Mouse (Mus musculus) skeletal muscle tissue, adult 2 months (tissue): ENCODE measurements at regions not wholly inside any gene's neighbourhood (a gene's known extent, or its start where the extent isn't known, plus 50 kb on each side); places are given as distances from the start of the nearest gene placed in this dataset.

Experiments
- DNase-seq: peaks from one replicate; pipeline ENCODE4 v3.0.0-alpha.2; 2012; ENCODE audit warnings: low read depth, low spot score

GRCm38 (mm10) chr15:59138393-59139107 is 249.5 kb downstream of the Gm49356 start:
- no peak for DNase-seq

DNA sequence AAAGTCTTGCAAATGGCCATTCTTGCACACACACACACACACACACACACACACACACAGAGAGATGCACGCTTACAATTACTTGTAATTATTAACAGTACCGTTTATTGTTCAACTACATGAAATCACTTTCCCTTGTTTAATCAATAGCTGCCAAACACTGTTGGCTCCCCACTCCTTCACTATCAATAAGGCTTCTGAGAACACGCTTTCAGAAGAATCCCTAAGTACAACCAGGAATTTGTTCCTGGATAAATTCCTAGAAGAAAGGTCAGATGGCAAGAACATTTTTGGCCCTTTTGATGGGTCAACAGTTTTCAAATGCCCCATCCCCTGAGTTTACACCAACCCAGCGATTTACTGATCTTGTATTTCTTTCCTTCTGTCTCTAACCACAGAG is 252.5 kb downstream of the Gm49356 start:
- DNase-seq: no peak

GRCm38 (mm10) chr15:59142481-59142880 is 253.4 kb downstream of the Gm49356 start:
- DNase-seq: no peak

- DNase-seq: no peak
These were observed 254.8 kb downstream of the Gm49356 start for GRCm38 (mm10) chr15:59143891-59144290.

DNA sequence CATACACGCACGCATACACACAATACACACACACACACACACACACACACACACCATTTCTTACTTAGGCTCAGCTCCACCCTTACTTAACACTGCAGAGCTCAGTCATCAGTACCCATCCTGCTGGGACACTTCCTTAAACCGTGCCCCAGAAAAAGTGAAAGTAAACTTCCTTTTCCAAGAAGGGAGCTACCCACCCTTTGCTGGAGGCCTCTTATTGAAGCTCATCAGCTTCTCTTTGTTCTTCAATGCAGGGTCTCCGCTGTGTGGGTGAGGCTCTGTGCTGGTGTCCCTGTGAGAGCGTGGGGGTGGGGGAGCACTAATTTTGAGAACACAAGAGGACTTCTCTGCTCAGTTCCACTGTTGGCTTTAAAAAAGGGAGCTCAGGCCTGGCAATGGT is 256.6 kb downstream of the Gm49356 start:
- peak; percentile 15 for DNase-seq

- no peak for DNase-seq
These were observed 257.0 kb downstream of the Gm49356 start for GRCm38 (mm10) chr15:59146111-59146510.

DNA sequence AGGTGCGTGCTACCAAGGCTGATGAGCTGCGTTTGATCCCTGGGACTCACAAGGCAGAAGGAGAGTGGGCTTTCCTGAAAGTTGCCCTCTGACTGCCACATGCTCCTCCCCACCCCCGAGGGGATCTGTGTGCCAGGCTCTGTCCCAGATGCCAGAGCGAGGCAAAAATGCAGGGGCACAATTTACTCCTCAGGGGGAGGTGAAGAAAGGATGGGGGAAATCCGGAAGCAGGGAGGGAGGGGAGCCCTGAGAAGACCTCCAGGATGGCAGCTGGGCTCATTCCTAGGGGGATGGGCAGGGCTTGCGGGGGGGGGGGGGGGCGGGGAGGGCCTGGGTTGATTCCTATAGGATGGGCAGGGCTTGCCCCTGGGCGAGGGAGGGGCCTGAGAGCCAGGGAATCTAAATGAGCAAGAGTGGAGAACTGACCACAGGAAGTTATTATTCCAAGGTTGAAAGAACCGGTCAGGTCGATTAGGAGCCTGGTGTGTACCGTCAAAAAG is 257.5 kb downstream of the Gm49356 start:
- DNase-seq: no peak

- no peak for DNase-seq
These were observed 259.4 kb downstream of the Gm49356 start for GRCm38 (mm10) chr15:59148531-59148930.

DNA sequence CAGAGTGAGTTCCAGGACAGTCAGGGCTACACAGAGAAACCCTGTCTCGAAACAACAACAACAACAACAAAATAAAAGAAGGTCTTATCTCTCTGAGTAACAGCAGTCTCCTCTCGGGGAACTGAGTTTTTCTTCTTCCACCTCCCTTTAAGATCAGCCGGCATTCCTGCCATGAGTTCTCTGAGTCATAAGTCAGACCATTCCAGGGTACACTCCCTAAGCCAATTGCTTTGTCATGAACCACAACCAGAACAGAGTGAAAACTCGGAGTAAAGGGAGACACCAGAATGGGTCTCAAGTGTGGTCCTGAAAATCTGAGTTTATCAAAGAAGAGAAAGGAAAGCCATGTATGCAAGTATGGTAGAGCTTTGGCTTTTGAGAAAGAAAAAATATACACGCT is 262.4 kb downstream of the Gm49356 start:
- DNase-seq: no peak

DNA sequence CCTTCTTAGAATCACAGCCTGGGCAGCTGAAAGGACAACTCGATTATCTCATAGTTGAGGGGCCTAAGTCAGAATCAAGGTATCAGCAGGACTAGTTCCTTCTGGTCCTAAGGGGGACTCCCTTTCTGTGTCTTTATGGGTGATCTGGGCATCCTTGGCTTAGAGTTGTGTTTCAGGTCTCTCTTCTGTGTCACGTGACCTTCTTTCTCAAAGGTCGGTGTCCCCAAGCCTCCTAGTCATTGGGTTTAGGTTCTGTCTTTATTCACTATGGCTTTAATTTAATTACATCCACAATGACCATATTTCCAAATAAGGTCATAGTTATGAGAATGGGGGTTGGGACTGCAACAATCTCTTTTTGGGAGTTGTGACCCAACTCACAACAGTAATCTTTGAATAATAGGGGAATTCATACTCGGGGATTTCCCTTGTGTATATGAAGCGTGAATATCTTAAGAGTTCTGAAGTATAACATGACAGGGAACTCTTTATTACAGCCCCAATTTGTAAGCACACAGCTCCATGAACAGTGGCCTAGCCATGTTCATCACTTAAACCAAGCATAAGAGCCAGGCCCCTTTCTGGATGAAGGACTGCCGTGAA is 263.8 kb downstream of the Gm49356 start:
- DNase-seq: no peak

GRCm38 (mm10) chr15:59153416-59154250 is 264.5 kb downstream of the Gm49356 start:
- DNase-seq: no peak

- DNase-seq: no peak
These were observed 265.6 kb downstream of the Gm49356 start for GRCm38 (mm10) chr15:59154407-59155288.

- DNase-seq: no peak
These were observed 266.2 kb downstream of the Gm49356 start for GRCm38 (mm10) chr15:59155289-59155623.

GRCm38 (mm10) chr15:59156328-59156727 is 267.2 kb downstream of the Gm49356 start:
- DNase-seq: no peak

GRCm38 (mm10) chr15:59158760-59159159 is 269.7 kb downstream of the Gm49356 start:
- DNase-seq: no peak

DNA sequence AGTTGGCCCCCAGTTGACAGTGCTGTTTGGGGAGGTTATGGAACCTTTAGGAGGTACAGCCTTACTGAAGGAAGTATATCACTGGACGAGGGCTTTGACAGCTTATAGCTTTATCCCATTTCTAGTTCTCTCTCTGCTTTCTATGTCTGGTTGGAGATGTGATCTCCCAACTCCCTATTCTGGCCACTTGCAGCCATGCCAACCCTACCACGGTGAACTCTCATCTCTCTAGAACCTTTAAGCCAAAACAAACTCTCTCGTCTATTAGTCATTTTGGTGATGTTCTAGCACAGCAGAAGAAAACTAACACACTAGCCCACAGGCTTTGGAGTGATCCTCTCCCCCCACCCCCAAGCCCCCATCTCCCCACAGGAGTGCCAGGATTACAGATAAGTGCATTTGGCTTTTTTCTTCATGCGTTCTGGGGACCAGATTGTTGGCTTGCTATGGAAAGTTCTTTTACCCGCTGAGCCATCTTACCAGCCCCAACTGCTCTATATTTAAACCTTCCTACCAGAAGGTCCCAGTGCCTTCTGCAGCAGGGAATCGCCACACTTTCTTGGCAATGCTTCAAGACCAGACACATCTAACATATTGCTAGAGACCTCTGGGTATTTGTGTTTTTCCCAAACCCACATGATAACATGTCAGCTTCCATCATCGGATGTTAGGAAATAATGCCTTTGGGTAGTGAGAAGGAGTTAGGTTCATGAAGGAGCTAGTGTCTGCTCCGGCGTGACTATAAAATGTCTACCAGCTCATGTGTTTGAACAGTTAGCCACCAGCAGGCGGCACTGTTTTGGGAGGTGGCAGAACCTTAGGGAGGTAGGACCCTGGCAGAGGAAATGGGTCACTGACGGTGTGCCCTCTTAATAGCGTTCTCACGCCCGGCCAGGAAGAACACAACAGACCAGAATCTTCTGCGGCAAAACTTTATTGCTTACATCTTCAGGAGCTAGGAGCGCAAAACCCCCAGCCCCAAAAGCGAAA is 272.1 kb downstream of the Gm49356 start:
- DNase-seq: no peak

GRCm38 (mm10) chr15:59167937-59168659 is 279.0 kb downstream of the Gm49356 start:
- DNase-seq: no peak

GRCm38 (mm10) chr15:59168660-59169170 is 279.6 kb downstream of the Gm49356 start:
- DNase-seq: no peak

DNA sequence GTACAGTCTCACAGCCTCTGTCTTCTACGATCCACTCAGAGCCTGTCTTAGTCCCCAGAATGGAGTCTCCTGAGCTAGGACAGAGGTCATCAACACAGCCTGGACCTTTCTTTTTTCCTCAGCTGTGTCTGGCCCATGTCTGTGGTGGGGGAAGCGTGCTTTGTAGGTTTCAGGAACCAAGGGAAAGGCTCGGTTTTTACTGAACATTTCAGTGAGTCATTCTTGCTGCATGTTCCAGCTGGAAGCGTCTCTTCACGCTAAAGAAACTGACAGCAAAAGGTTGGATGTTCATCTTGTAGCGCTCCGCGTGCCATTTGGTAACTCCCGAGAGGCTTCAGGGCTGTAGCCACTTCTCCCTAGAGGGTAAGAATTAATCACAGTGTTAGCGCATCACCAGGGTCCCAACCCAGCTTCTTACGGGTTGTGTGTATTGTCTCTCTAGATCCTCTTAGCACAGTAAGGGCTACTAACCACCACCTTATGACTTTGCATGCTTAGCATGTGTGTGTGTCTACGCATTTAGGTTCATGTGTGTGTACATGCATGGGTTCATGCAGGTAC is 280.2 kb downstream of the Gm49356 start:
- no peak for DNase-seq
